Comparison of ENCODE assay signal across 10 mouse cellular contexts in the genomic region with DNA sequence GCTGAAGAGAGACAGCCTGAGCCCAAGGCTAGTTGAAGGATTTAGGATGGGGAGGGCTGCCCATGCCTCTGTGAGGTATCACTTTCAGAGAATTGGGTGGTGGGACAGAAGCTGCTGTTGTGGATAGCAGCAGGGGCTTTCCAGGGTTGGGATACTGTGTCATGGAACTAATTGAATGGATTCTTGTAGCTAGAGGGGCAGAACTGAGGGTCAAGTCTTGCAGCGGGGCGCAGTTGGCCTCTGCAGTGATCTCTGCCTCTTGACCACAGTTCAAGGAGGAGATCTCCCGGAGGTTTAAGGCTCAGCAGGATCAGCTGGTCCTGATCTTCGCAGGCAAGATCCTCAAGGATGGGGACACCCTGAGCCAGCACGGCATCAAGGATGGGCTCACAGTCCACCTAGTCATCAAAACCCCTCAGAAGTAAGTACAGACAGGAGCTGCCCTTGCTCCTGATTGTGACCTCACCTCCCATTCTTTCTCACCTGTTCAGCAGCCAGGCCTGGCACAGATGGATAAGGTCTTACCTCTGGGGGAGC. TPM values are rescaled to one million over a fixed set of nuclear protein-coding genes. Genes with fewer than 3 reads are reported as not detected.
A peak's percentile ranks its signal among the peaks of the same experiment; 100 is the strongest.
DNase-seq lines count a peak whose midpoint lies in the region; ATAC-seq lines count a peak whose summit lies in the region.
"Had no signal": no experiment of that assay in that cellular context is flagged by ENCODE, and none has a peak within 500 bp of the region (broad histone marks: within the 10 kb centered on the region; RNA-seq: fewer than 3 reads in every experiment).

No protein-coding gene starts in this region.

- H3K27ac ChIP-seq in lung, embryonic 15.5 days, result no peak overlapping the region
- no peak overlapping the region for H3K27ac ChIP-seq in forebrain, embryonic 14.5 days (ENCODE audit: low read depth, low read length)
- H3K27ac ChIP-seq in limb, embryonic 12.5 days, result no peak overlapping the region
- no peak overlapping the region for H3K27ac ChIP-seq in neural tube, embryonic 15.5 days (replicated peaks)

- H3K4me3 ChIP-seq in lung, embryonic 15.5 days, result peak overlapping the region; percentile 59; the same call in 1 of the 2 replicates
- H3K4me3 ChIP-seq in forebrain, embryonic 14.5 days (ENCODE audit: low read depth, low read length), result no peak overlapping the region
- H3K4me3 ChIP-seq in limb, embryonic 12.5 days (replicated peaks), result peak overlapping the region; percentile 9; the same call in 1 of the 2 replicates
- H3K4me3 ChIP-seq in neural tube, embryonic 15.5 days (replicated peaks), result peak overlapping the region; percentile 75; the same call in 1 of the 2 replicates

- peaks cover 21% of the 10 kb centered on the region for H3K4me1 ChIP-seq in lung, embryonic 15.5 days
- H3K4me1 ChIP-seq in forebrain, embryonic 14.5 days (ENCODE audit: control insufficient read depth, insufficient read depth, low read length), result peaks cover 16% of the 10 kb centered on the region
- H3K4me1 ChIP-seq in limb, embryonic 12.5 days (replicated peaks), result peaks cover 20% of the 10 kb centered on the region
- H3K4me1 ChIP-seq in neural tube, embryonic 15.5 days, result peaks cover 42% of the 10 kb centered on the region

- 84% methylated on average over 5 of the region's 5 CpGs for WGBS in lung, embryonic 15.5 days
- WGBS in forebrain, embryonic 14.5 days, result 92% methylated on average over 5 of the region's 5 CpGs
- WGBS in limb, embryonic 12.5 days, result 95% methylated on average over 5 of the region's 5 CpGs
- WGBS in neural tube, embryonic 15.5 days, result 91% methylated on average over 5 of the region's 5 CpGs

- no peak for ATAC-seq in lung, embryonic 15.5 days (ENCODE audit: borderline replicate concordance, extremely low read depth, low FRiP score, low TSS enrichment)
- ATAC-seq in forebrain, embryonic 14.5 days, result no peak
- ATAC-seq in limb, embryonic 12.5 days (ENCODE audit: insufficient number of reproducible peaks, insufficient read depth, low FRiP score, low TSS enrichment, low read depth), result no peak
- no peak for ATAC-seq in neural tube, embryonic 15.5 days (ENCODE audit: low FRiP score)

- H3K27me3 ChIP-seq in lung, embryonic 15.5 days, result no peaks in the 10 kb centered on the region
- no peaks in the 10 kb centered on the region for H3K27me3 ChIP-seq in forebrain, embryonic 14.5 days (replicated peaks; ENCODE audit: control insufficient read depth, insufficient read depth, low read length)
- no peaks in the 10 kb centered on the region for H3K27me3 ChIP-seq in limb, embryonic 12.5 days
- H3K27me3 ChIP-seq in neural tube, embryonic 15.5 days (replicated peaks), result no peaks in the 10 kb centered on the region

- no peak for DNase-seq in lung, postnatal 10 days
- no peak for DNase-seq in forebrain, embryonic 14.5 days (ENCODE audit: low spot score)
- DNase-seq in right cerebral cortex, adult 2 months (ENCODE audit: low spot score in 2 of 2), result no peak
- no peak for DNase-seq in adrenal gland, postnatal 14 days
- no peak for DNase-seq in layer of hippocampus, postnatal 36 days
- DNase-seq: kidney, adult 2 months; thymus, postnatal 36 days had no signal

- no peaks in the 10 kb centered on the region for H3K9me3 ChIP-seq in lung, embryonic 15.5 days
- no peaks in the 10 kb centered on the region for H3K9me3 ChIP-seq in forebrain, embryonic 14.5 days (replicated peaks; ENCODE audit: control insufficient read depth, low read length)
- H3K9me3 ChIP-seq in limb, embryonic 12.5 days, result no peaks in the 10 kb centered on the region
- no peaks in the 10 kb centered on the region for H3K9me3 ChIP-seq in neural tube, embryonic 15.5 days (replicated peaks)

- no peak overlapping the region for H3K9ac ChIP-seq in lung, embryonic 15.5 days
- H3K9ac ChIP-seq in forebrain, embryonic 14.5 days (ENCODE audit: low read length), result peak overlapping the region; percentile 2; the same call in 1 of the 2 replicates
- H3K9ac ChIP-seq in limb, embryonic 12.5 days (replicated peaks), result no peak overlapping the region
- H3K9ac ChIP-seq in neural tube, embryonic 15.5 days (replicated peaks), result peak overlapping the region; percentile 29

- peaks cover 41% of the 10 kb centered on the region for H3K36me3 ChIP-seq in lung, embryonic 15.5 days
- H3K36me3 ChIP-seq in forebrain, embryonic 14.5 days (ENCODE audit: control insufficient read depth, insufficient read depth, low read length), result peaks cover 40% of the 10 kb centered on the region
- peaks cover 49% of the 10 kb centered on the region for H3K36me3 ChIP-seq in limb, embryonic 12.5 days
- peaks cover 45% of the 10 kb centered on the region for H3K36me3 ChIP-seq in neural tube, embryonic 15.5 days

- H3K4me2 ChIP-seq in lung, embryonic 15.5 days, result peak overlapping the region; percentile 83
- H3K4me2 ChIP-seq in forebrain, embryonic 14.5 days (ENCODE audit: low read length), result peak overlapping the region; percentile 81
- H3K4me2 ChIP-seq in limb, embryonic 12.5 days, result peak overlapping the region; percentile 71
- H3K4me2 ChIP-seq in neural tube, embryonic 15.5 days, result peak overlapping the region; percentile 73

RNA-seq across cellular contexts. Expression of a gene that starts 1.6 kb away (rescaled TPM):
- polyA plus RNA-seq in lung, embryonic 15.5 days (2015; fragmentation: Nextera tagmentation; extraction: Ambion mirVana), result 46.4 and 49.4 TPM in 2 replicates
- polyA plus RNA-seq in forebrain, embryonic 14.5 days (2014; fragmentation: Nextera tagmentation; extraction: Ambion mirVana), result 40.5 and 43.3 TPM in 2 replicates
- 62.6 and 67.0 TPM in 2 replicates for polyA plus RNA-seq in limb, embryonic 12.5 days (2016; fragmentation: Nextera tagmentation; extraction: Ambion mirVana)
- 39.2 and 40.1 TPM in 2 replicates for polyA plus RNA-seq in neural tube, embryonic 15.5 days (2015; fragmentation: Nextera tagmentation; extraction: Ambion mirVana)
- 70.3 and 75.3 TPM in 2 replicates for total RNA-seq in adrenal gland, postnatal 14 days (2021)
- total RNA-seq in layer of hippocampus, postnatal 36 days (2021), result 100 to 1,000 TPM; 109 to 111 TPM

RNA-seq across cellular contexts. Expression of a gene that starts 2.3 kb away (rescaled TPM):
- 165 and 178 TPM in 2 replicates for polyA plus RNA-seq in lung, embryonic 15.5 days (2015; fragmentation: Nextera tagmentation; extraction: Ambion mirVana)
- 107 and 122 TPM in 2 replicates for polyA plus RNA-seq in forebrain, embryonic 14.5 days (2014; fragmentation: Nextera tagmentation; extraction: Ambion mirVana)
- 134 and 139 TPM in 2 replicates for polyA plus RNA-seq in limb, embryonic 12.5 days (2016; fragmentation: Nextera tagmentation; extraction: Ambion mirVana)
- 189 and 193 TPM in 2 replicates for polyA plus RNA-seq in neural tube, embryonic 15.5 days (2015; fragmentation: Nextera tagmentation; extraction: Ambion mirVana)
- 133 and 138 TPM in 2 replicates for total RNA-seq in adrenal gland, postnatal 14 days (2021)
- 100 to 1,000 TPM in 1 of 2 experiments, 10 to 100 TPM in 1; 91.0 to 111 TPM for total RNA-seq in layer of hippocampus, postnatal 36 days (2021)

RNA-seq across cellular contexts. Expression of a gene that starts 7.0 kb away (rescaled TPM):
- 33.1 and 36.4 TPM in 2 replicates for polyA plus RNA-seq in lung, embryonic 15.5 days (2015; fragmentation: Nextera tagmentation; extraction: Ambion mirVana)
- polyA plus RNA-seq in forebrain, embryonic 14.5 days (2014; fragmentation: Nextera tagmentation; extraction: Ambion mirVana), result not detected in 2 replicates
- 2.6 and 3.5 TPM in 2 replicates for polyA plus RNA-seq in limb, embryonic 12.5 days (2016; fragmentation: Nextera tagmentation; extraction: Ambion mirVana)
- 0.29 and 4.1 TPM in 2 replicates for polyA plus RNA-seq in neural tube, embryonic 15.5 days (2015; fragmentation: Nextera tagmentation; extraction: Ambion mirVana)
- not detected in 2 replicates for total RNA-seq in adrenal gland, postnatal 14 days (2021)
- total RNA-seq in layer of hippocampus, postnatal 36 days (2021), result under 1 TPM in 1 of 2 experiments, not detected in 1; 0.63 TPM

RNA-seq across cellular contexts. Expression of a gene that starts 20.5 kb away (rescaled TPM):
- polyA plus RNA-seq in lung, embryonic 15.5 days (2015; fragmentation: Nextera tagmentation; extraction: Ambion mirVana), result 290 and 301 TPM in 2 replicates
- 135 and 155 TPM in 2 replicates for polyA plus RNA-seq in forebrain, embryonic 14.5 days (2014; fragmentation: Nextera tagmentation; extraction: Ambion mirVana)
- polyA plus RNA-seq in limb, embryonic 12.5 days (2016; fragmentation: Nextera tagmentation; extraction: Ambion mirVana), result 184 and 190 TPM in 2 replicates
- polyA plus RNA-seq in neural tube, embryonic 15.5 days (2015; fragmentation: Nextera tagmentation; extraction: Ambion mirVana), result 157 and 175 TPM in 2 replicates
- total RNA-seq in adrenal gland, postnatal 14 days (2021), result 222 and 252 TPM in 2 replicates
- total RNA-seq in layer of hippocampus, postnatal 36 days (2021), result 10 to 100 TPM; 97.1 to 98.9 TPM

RNA-seq across cellular contexts. Expression of a gene that starts 22.9 kb away (rescaled TPM):
- 15.8 and 16.8 TPM in 2 replicates for polyA plus RNA-seq in lung, embryonic 15.5 days (2015; fragmentation: Nextera tagmentation; extraction: Ambion mirVana)
- 48.8 and 50.1 TPM in 2 replicates for polyA plus RNA-seq in forebrain, embryonic 14.5 days (2014; fragmentation: Nextera tagmentation; extraction: Ambion mirVana)
- polyA plus RNA-seq in limb, embryonic 12.5 days (2016; fragmentation: Nextera tagmentation; extraction: Ambion mirVana), result 37.4 and 38.0 TPM in 2 replicates
- polyA plus RNA-seq in neural tube, embryonic 15.5 days (2015; fragmentation: Nextera tagmentation; extraction: Ambion mirVana), result 18.6 and 19.2 TPM in 2 replicates
- total RNA-seq in adrenal gland, postnatal 14 days (2021), result 4.2 and 4.4 TPM in 2 replicates
- 1 to 10 TPM; 4.0 to 4.4 TPM for total RNA-seq in layer of hippocampus, postnatal 36 days (2021)

Comparison
In these comparisons a context has a peak if more than half of its experiments do, and no peak if none do; other contexts are left out.
1. H3K9ac ChIP-seq: peak in forebrain, embryonic 14.5 days (single experiment) and neural tube, embryonic 15.5 days (single experiment); none in lung, embryonic 15.5 days (single experiment) and limb, embryonic 12.5 days (single experiment).
2. Peak in every context shown above with its lines, with median percentiles within 50 percentile points of each other: H3K4me2 ChIP-seq.